Mouse (Mus musculus): ENCODE measurements around the gene Fat3. TPM values are rescaled to one million over a fixed set of nuclear protein-coding genes. Genes with fewer than 3 reads are reported as not detected.

Gene Fat3
- polyA plus RNA-seq, 1 experiment, result 0.14 TPM

GRCm38 (mm10) chr9:15955147-15955782 lies 545.8 kb downstream of the Fat3 start:
- WGBS, result 64% methylated on average over 5 of the region's 5 CpGs
- Histone ChIP-seq H3K27me3 (replicated peaks; ENCODE audit: control insufficient read depth, insufficient read depth, low read length) (no peaks in the 10 kb centered on the region), H3K27ac (ENCODE audit: insufficient read depth, low read depth, low read length) (no peak overlapping the region), H3K4me1 (ENCODE audit: control insufficient read depth, insufficient read depth, low read length) (no peaks in the 10 kb centered on the region), H3K4me3 (ENCODE audit: insufficient read depth, low read depth, low read length) (no peak overlapping the region), H3K36me3 (ENCODE audit: control insufficient read depth, insufficient read depth, low read length) (no peaks in the 10 kb centered on the region)
- no peak for DNase-seq
- TF ChIP-seq POLR2A (IDR thresholded peaks at IDR 0.05; ENCODE audit: low read depth, low read length) (no peak), CTCF (conservative IDR thresholded peaks at IDR 0.05; ENCODE audit: insufficient read depth, insufficient read length, low read depth, low read length) (no peak)

DNA sequence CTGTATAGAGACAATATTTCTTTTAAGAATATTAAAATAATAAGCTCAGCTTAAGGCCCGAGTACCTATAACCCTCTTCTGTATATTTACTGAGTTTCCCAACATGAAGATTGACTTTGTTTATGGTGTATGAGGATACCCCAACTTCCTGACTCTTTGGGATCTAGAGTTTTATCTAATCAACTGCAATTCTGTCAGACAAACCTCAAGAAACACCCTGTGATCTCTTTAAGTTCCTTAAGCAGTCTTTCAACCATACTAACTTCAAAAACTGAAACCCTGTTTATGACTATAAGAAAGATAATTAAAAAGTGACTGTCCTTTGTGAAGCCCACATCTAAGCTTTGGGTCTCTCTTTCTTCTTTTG lies 546.8 kb downstream of the Fat3 start:
- Histone ChIP-seq H3K27ac (ENCODE audit: insufficient read depth, low read depth, low read length) (no peak overlapping the region), H3K36me3 (ENCODE audit: control insufficient read depth, insufficient read depth, low read length) (no peaks in the 10 kb centered on the region), H3K27me3 (replicated peaks; ENCODE audit: control insufficient read depth, insufficient read depth, low read length) (no peaks in the 10 kb centered on the region), H3K4me1 (ENCODE audit: control insufficient read depth, insufficient read depth, low read length) (no peaks in the 10 kb centered on the region), H3K4me3 (ENCODE audit: insufficient read depth, low read depth, low read length) (no peak overlapping the region)
- DNase-seq, result no peak
- no peak for TF ChIP-seq POLR2A (IDR thresholded peaks at IDR 0.05; ENCODE audit: low read depth, low read length)
- no peak for TF ChIP-seq CTCF (conservative IDR thresholded peaks at IDR 0.05; ENCODE audit: insufficient read depth, insufficient read length, low read depth, low read length)
- WGBS, result 84% methylated on average over 1 of the region's 1 CpGs

GRCm38 (mm10) chr9:15953585-15954337 lies 547.3 kb downstream of the Fat3 start:
- no peak overlapping the region for H3K27ac ChIP-seq (ENCODE audit: insufficient read depth, low read depth, low read length)
- TF ChIP-seq POLR2A (IDR thresholded peaks at IDR 0.05; ENCODE audit: low read depth, low read length) (no peak), CTCF (conservative IDR thresholded peaks at IDR 0.05; ENCODE audit: insufficient read depth, insufficient read length, low read depth, low read length) (no peak)
- no peak for DNase-seq
- H3K4me1 ChIP-seq (ENCODE audit: control insufficient read depth, insufficient read depth, low read length), result no peaks in the 10 kb centered on the region
- no peaks in the 10 kb centered on the region; the same call in 1 of the 2 replicates for H3K27me3 ChIP-seq (replicated peaks; ENCODE audit: control insufficient read depth, insufficient read depth, low read length)
- no peak overlapping the region for H3K4me3 ChIP-seq (ENCODE audit: insufficient read depth, low read depth, low read length)
- WGBS, result 74% methylated on average over 6 of the region's 6 CpGs
- H3K36me3 ChIP-seq (ENCODE audit: control insufficient read depth, insufficient read depth, low read length), result no peaks in the 10 kb centered on the region

DNA sequence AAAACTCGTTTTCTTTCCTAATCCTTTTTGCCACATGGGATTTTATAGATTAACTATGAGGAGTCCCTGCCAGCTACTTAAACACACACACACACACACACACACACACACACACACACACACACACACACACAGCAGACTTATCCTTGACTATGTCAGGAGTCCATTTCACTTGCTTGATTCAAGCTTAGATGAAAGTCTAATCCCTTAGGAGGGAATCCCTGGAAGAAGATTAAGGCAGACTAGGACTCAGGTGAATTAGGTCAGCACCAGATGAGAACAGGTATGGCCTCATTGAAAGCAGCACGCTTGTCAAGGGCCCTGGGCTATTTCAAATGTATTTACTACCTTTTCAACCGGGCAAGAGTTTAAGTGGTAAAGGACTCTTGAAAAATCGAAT lies 553.0 kb downstream of the Fat3 start:
- TF ChIP-seq CTCF (conservative IDR thresholded peaks at IDR 0.05; ENCODE audit: insufficient read depth, insufficient read length, low read depth, low read length) (no peak), POLR2A (IDR thresholded peaks at IDR 0.05; ENCODE audit: low read depth, low read length) (no peak)
- Histone ChIP-seq H3K4me3 (ENCODE audit: insufficient read depth, low read depth, low read length) (no peak overlapping the region), H3K4me1 (ENCODE audit: control insufficient read depth, insufficient read depth, low read length) (no peaks in the 10 kb centered on the region), H3K36me3 (ENCODE audit: control insufficient read depth, insufficient read depth, low read length) (no peaks in the 10 kb centered on the region), H3K27ac (ENCODE audit: insufficient read depth, low read depth, low read length) (no peak overlapping the region), H3K27me3 (replicated peaks; ENCODE audit: control insufficient read depth, insufficient read depth, low read length) (no peaks in the 10 kb centered on the region; the same call in 1 of the 2 replicates)
- DNase-seq, result no peak
- 84% methylated on average over 4 of the region's 4 CpGs for WGBS

DNA sequence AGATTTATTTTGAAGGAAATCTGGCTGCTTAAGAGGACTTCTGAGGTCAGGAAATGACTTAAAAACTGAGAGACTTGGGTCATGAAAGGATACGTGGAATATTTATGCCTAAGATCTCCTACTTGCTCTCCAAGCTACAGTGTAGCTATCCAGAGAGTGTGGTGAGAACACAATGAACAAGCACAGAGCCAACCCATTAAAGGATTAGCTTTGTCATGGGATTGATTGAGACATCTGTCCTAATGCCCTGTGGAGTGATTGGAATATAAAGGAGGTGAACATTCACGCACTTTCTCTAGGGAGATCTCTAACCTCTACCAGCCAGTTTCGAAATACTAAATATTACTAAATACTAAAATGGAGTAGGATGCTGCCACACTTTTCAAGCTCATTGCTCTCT lies 556.9 kb downstream of the Fat3 start:
- H3K27me3 ChIP-seq (replicated peaks; ENCODE audit: control insufficient read depth, insufficient read depth, low read length), result no peaks in the 10 kb centered on the region; the same call in 1 of the 2 replicates
- H3K4me3 ChIP-seq (ENCODE audit: insufficient read depth, low read depth, low read length), result no peak overlapping the region
- WGBS, result 74% methylated on average over 3 of the region's 3 CpGs
- TF ChIP-seq CTCF (conservative IDR thresholded peaks at IDR 0.05; ENCODE audit: insufficient read depth, insufficient read length, low read depth, low read length), result no peak
- TF ChIP-seq POLR2A (IDR thresholded peaks at IDR 0.05; ENCODE audit: low read depth, low read length), result no peak
- no peaks in the 10 kb centered on the region for H3K36me3 ChIP-seq (ENCODE audit: control insufficient read depth, insufficient read depth, low read length)
- no peak for DNase-seq
- H3K27ac ChIP-seq (ENCODE audit: insufficient read depth, low read depth, low read length), result no peak overlapping the region
- H3K4me1 ChIP-seq (ENCODE audit: control insufficient read depth, insufficient read depth, low read length), result no peaks in the 10 kb centered on the region

GRCm38 (mm10) chr9:15943486-15944153 lies 557.5 kb downstream of the Fat3 start:
- H3K4me1 ChIP-seq (ENCODE audit: control insufficient read depth, insufficient read depth, low read length), result no peaks in the 10 kb centered on the region
- no peaks in the 10 kb centered on the region for H3K36me3 ChIP-seq (ENCODE audit: control insufficient read depth, insufficient read depth, low read length)
- 82% methylated on average over 3 of the region's 3 CpGs for whole genome bisulfite sequencing
- H3K4me3 ChIP-seq (ENCODE audit: insufficient read depth, low read depth, low read length), result no peak overlapping the region
- H3K27ac ChIP-seq (ENCODE audit: insufficient read depth, low read depth, low read length), result no peak overlapping the region
- H3K27me3 ChIP-seq (replicated peaks; ENCODE audit: control insufficient read depth, insufficient read depth, low read length), result no peaks in the 10 kb centered on the region
- TF ChIP-seq POLR2A (IDR thresholded peaks at IDR 0.05; ENCODE audit: low read depth, low read length) (no peak), CTCF (conservative IDR thresholded peaks at IDR 0.05; ENCODE audit: insufficient read depth, insufficient read length, low read depth, low read length) (no peak)
- DNase-seq, result no peak

DNA sequence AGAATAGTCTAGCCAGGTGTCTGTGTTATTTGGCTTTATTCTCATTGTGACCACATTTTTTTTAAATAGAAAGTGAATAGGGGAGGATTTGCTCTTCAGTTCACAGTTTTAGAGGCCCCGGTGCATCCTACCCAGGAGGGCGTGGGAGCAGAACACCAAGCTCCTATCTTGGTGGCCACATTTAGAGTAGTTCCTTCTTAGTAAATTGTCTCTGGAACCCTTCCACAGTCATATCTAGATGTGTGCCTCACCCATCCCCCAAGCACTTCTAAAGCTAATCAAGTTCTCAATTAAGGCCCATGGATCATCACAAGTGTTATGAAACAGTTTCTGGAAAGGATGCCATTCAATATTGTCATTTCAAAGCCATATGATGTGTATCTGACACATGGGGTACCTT lies 559.3 kb downstream of the Fat3 start:
- H3K4me1 ChIP-seq (ENCODE audit: control insufficient read depth, insufficient read depth, low read length), result no peaks in the 10 kb centered on the region
- no peaks in the 10 kb centered on the region for H3K27me3 ChIP-seq (replicated peaks; ENCODE audit: control insufficient read depth, insufficient read depth, low read length)
- no peak overlapping the region for H3K4me3 ChIP-seq (ENCODE audit: insufficient read depth, low read depth, low read length)
- TF ChIP-seq POLR2A (IDR thresholded peaks at IDR 0.05; ENCODE audit: low read depth, low read length) (no peak), CTCF (conservative IDR thresholded peaks at IDR 0.05; ENCODE audit: insufficient read depth, insufficient read length, low read depth, low read length) (no peak)
- H3K27ac ChIP-seq (ENCODE audit: insufficient read depth, low read depth, low read length), result no peak overlapping the region
- WGBS, result 93% methylated on average over 2 of the region's 2 CpGs
- DNase-seq, result no peak
- H3K36me3 ChIP-seq (ENCODE audit: control insufficient read depth, insufficient read depth, low read length), result no peaks in the 10 kb centered on the region

All from kidney, adult 2 months (tissue).